Mouse (Mus musculus) megakaryocyte, embryonic 14.5 days (primary cell): ENCODE results near the gene Znfx1. TPM values are rescaled to one million over a fixed set of nuclear protein-coding genes. Genes with fewer than 3 reads are reported as not detected.

Source experiments
- H3K27me3 ChIP-seq: replicated peaks from 2 replicates; pipeline ENCODE3; 2012; ENCODE audit warnings: inconsistent platforms
- H3K36me3 ChIP-seq: replicated peaks from 2 replicates; pipeline ENCODE3; 2012; ENCODE audit warnings: low read length, inconsistent platforms, mixed read lengths
- H3K4me1 ChIP-seq: 2 replicates; pipeline ENCODE4 v1.6.1; 2012; ENCODE audit warnings: inconsistent platforms
- H3K4me3 ChIP-seq: replicated peaks from 2 replicates; pipeline ENCODE3; 2012; ENCODE audit warnings: moderate library complexity, mild to moderate bottlenecking, inconsistent platforms
- H3K9me3 ChIP-seq: 2 replicates; pipeline ENCODE4 v1.6.1; 2012; ENCODE audit warnings: inconsistent platforms
- FLI1 ChIP-seq: IDR thresholded peaks from 2 replicates; pipeline ENCODE4 v1.6.1; 2012; ENCODE audit warnings: low read length, inconsistent platforms, mixed read lengths
- GATA1 ChIP-seq: IDR thresholded peaks from 3 replicates; pipeline ENCODE4 v1.6.1; 2012; ENCODE audit warnings: mixed read lengths, low read length, inconsistent platforms, borderline replicate concordance
- polyA plus RNA-seq: library from polyadenylated mRNA; stranded (reverse); fragments of >175 nt; gene quantifications from 2 replicates; pipeline ENCODE4 v1.2.3, GENCODE M21; 2012; ENCODE audit warnings: low replicate concordance; ENCODE audit not compliant: insufficient read depth

Znfx1 gene
- 3.0 and 8.9 TPM in 2 replicates for polyA plus RNA-seq

GRCm38 (mm10) chr2:167062965-167063880, at the start of gene Znfx1:
Gene Znfx1 (minus strand): TSS chr2:167063015.
- TF ChIP-seq FLI1 = no peak
- no peak for TF ChIP-seq GATA1
- Histone ChIP-seq H3K27me3 (no peaks in the 10 kb centered on the region), H3K4me1 (peaks cover 72% of the 10 kb centered on the region), H3K9me3 (no peaks in the 10 kb centered on the region), H3K36me3 (peaks cover 41% of the 10 kb centered on the region), H3K4me3 (peak within 1 kb of the TSS; percentile 97)

GRCm38 (mm10) chr2:167112259-167112658, 49.4 kb upstream of the Znfx1 start:
- Histone ChIP-seq H3K27me3 (peaks cover 65% of the 10 kb centered on the region), H3K4me3 (no peak overlapping the region), H3K36me3 (no peaks in the 10 kb centered on the region), H3K9me3 (no peaks in the 10 kb centered on the region), H3K4me1 (no peaks in the 10 kb centered on the region)
- TF ChIP-seq FLI1 (no peak), GATA1 (no peak)

GRCm38 (mm10) chr2:167109506-167109905, 46.7 kb upstream of the Znfx1 start:
- peaks cover 62% of the 10 kb centered on the region for H3K27me3 ChIP-seq
- TF ChIP-seq GATA1 (no peak), FLI1 (no peak)
- H3K36me3 ChIP-seq = no peaks in the 10 kb centered on the region
- H3K4me1 ChIP-seq = no peaks in the 10 kb centered on the region
- H3K4me3 ChIP-seq = no peak overlapping the region
- H3K9me3 ChIP-seq = peaks cover 26% of the 10 kb centered on the region

DNA sequence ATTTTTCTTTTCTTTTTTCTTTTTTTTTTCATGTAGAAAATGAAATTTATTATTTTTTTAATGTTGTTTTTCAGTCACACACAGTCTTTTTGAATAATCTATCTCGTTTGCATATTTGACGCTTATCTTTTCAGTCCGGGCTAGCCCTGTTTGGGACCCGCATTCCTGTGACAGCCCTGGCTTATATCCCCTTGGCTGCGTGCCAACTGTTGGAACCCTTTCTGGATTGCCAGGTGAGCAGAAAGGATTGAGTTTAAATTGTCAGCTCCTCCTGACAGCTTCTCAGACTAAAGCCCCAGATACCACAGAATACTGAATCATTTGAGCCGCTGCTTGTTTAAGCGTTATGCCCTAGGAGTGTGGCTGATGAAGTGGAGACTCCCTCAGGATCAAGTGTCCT, 40.7 kb upstream of the Znfx1 start:
- TF ChIP-seq GATA1 (no peak), FLI1 (no peak)
- peaks cover 27% of the 10 kb centered on the region for H3K9me3 ChIP-seq
- peaks cover 9% of the 10 kb centered on the region for H3K4me1 ChIP-seq
- H3K36me3 ChIP-seq = no peaks in the 10 kb centered on the region
- H3K27me3 ChIP-seq = peaks cover 63% of the 10 kb centered on the region
- H3K4me3 ChIP-seq = no peak overlapping the region

GRCm38 (mm10) chr2:167101743-167102441, 39.1 kb upstream of the Znfx1 start:
- H3K36me3 ChIP-seq = no peaks in the 10 kb centered on the region
- no peak for TF ChIP-seq FLI1
- peaks cover 9% of the 10 kb centered on the region for H3K4me1 ChIP-seq
- peaks cover 76% of the 10 kb centered on the region for H3K27me3 ChIP-seq
- H3K4me3 ChIP-seq = peak overlapping the region; percentile 51
- H3K9me3 ChIP-seq = peaks cover 25% of the 10 kb centered on the region

GRCm38 (mm10) chr2:167094688-167095087, 31.9 kb upstream of the Znfx1 start:
- Histone ChIP-seq H3K27me3 (peaks cover 80% of the 10 kb centered on the region), H3K4me1 (peaks cover 22% of the 10 kb centered on the region), H3K36me3 (no peaks in the 10 kb centered on the region), H3K9me3 (peaks cover 4% of the 10 kb centered on the region; the same call in 1 of the 2 replicates), H3K4me3 (peak overlapping the region; percentile 57)
- TF ChIP-seq FLI1 = no peak
- no peak for TF ChIP-seq GATA1

GRCm38 (mm10) chr2:167093171-167093900, 30.5 kb upstream of the Znfx1 start:
- peaks cover 80% of the 10 kb centered on the region for H3K27me3 ChIP-seq
- H3K4me1 ChIP-seq = peaks cover 22% of the 10 kb centered on the region
- H3K4me3 ChIP-seq = peak overlapping the region; percentile 28
- no peak for TF ChIP-seq FLI1
- H3K36me3 ChIP-seq = no peaks in the 10 kb centered on the region
- H3K9me3 ChIP-seq = peaks cover 4% of the 10 kb centered on the region; the same call in 1 of the 2 replicates

DNA sequence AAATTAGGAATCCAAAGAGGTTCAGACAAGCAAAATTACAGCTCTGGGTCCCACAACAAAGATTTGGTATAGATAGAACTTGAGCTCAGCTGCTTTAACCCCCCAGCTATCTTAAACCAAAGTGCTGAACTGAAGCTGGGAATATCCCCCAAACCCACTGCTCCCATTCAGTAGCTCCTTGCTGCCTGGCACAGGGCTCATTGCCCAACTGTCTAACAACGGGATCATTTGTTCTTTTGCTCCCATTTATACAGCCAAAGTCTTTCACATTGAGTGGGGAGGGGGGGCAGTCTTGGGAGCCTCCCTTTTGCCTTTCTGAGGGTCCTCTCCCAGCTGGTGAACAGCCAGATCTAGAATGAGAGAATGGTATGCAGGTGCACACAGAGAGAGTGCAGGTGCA, 27.5 kb upstream of the Znfx1 start:
- Histone ChIP-seq H3K36me3 (no peaks in the 10 kb centered on the region), H3K4me3 (no peak overlapping the region), H3K9me3 (peaks cover 4% of the 10 kb centered on the region; the same call in 1 of the 2 replicates), H3K27me3 (peaks cover 71% of the 10 kb centered on the region), H3K4me1 (peaks cover 22% of the 10 kb centered on the region)
- TF ChIP-seq GATA1 (no peak), FLI1 (no peak)

DNA sequence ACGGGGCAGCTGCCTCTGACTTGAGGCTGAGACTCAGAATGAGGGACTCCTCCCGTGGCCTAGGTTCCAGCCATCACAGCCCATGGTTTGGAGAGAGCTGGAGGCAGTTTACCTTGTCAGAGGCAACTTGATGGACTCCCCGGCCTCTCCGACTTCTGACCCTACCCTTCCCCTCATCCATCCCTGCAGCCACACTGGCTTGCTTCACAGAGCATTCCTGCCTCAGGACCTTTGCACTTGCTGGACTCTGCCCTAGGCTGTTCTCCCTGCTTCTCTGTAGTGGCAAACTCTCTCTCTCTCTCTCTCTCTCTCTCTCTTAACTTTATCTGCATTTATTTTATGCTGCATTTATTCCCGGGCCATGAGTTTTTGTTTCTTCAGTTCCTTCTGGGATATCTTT, 24.0 kb upstream of the Znfx1 start:
- peaks cover 73% of the 10 kb centered on the region for H3K27me3 ChIP-seq

More for the DNA sequence above, 24.0 kb upstream of the Znfx1 start:
- TF ChIP-seq GATA1 (no peak), FLI1 (no peak)
- Histone ChIP-seq H3K4me1 (peaks cover under 1% of the 10 kb centered on the region; the same call in 1 of the 2 replicates), H3K4me3 (no peak overlapping the region), H3K9me3 (peaks cover 4% of the 10 kb centered on the region; the same call in 1 of the 2 replicates), H3K36me3 (no peaks in the 10 kb centered on the region)
